Mouse (Mus musculus): ENCODE measurements around the gene Usp9x. TPM values are rescaled to one million over a fixed set of nuclear protein-coding genes. Genes with fewer than 3 reads are reported as not detected.

Gene Usp9x
- polyA plus RNA-seq, 1 experiment from 2014 or later = 54.2 TPM

DNA sequence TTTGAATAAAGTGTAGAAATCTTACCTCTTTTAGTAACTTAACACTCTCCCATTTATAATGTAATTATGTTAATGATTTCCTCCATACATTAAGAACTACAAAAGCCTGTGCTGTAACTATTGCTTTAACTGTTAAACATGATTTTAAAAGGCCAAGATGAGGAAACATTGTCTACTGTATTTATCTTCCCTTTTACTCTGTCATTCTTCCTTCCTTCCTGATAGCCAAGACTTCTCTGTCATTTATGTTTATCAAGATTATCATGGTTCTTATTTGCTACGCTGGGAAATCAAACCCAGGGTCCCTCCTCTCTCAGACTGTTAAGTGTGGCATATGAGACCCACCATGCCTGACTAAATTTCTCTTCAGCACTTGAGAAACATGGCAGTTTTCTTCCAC, 30.9 kb upstream of the Usp9x start:
- no peak for ATAC-seq (replicated peaks; ENCODE audit: insufficient number of reproducible peaks, low FRiP score, low TSS enrichment)
- no peak overlapping the region for H3K4me3 ChIP-seq (ENCODE audit: low read depth, low read length)
- no peaks in the 10 kb centered on the region for H3K36me3 ChIP-seq (ENCODE audit: control insufficient read depth, insufficient read depth, low read length)

DNA sequence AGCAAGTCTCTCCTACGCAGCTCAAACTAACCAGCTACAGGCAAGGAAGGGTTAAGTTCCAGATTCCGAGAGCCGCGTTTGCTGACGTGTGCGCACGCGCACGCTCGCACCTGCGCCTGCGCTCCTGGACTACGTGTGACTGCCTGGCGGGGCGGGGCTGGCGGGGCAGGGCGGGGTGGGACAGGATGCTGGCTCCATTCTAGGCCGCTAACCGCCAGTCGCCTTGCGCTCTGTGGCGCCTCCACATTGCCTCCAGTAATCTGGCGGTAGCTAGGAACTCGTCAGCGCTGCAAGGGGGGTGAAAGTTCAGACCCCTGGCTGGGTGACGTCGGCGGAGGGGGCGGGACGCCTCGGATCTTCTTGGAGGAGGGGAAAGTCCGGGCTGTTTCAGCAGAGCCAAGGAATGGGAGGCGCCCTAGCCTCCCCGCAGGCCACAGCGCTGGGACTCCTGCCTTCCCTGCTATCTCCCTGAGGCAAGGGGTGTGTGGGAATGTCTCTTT, 29.6 kb upstream of the Usp9x start:
- peak overlapping the region; percentile 90 for H3K27ac ChIP-seq (ENCODE audit: low read depth, low read length)
- H3K9me3 ChIP-seq (replicated peaks; ENCODE audit: control insufficient read depth, low read length) = no peaks in the 10 kb centered on the region
- no peaks in the 10 kb centered on the region for H3K4me1 ChIP-seq (ENCODE audit: control insufficient read depth, insufficient read depth, low read length)
- H3K4me3 ChIP-seq (ENCODE audit: low read depth, low read length) = peak overlapping the region; percentile 41
- peak; percentile 99 for ATAC-seq (replicated peaks; ENCODE audit: insufficient number of reproducible peaks, low FRiP score, low TSS enrichment)
- no peaks in the 10 kb centered on the region for H3K36me3 ChIP-seq (ENCODE audit: control insufficient read depth, insufficient read depth, low read length)
- H3K4me2 ChIP-seq = peak overlapping the region; percentile 54
- H3K27me3 ChIP-seq (ENCODE audit: control insufficient read depth, insufficient read depth, low read length) = no peaks in the 10 kb centered on the region
- H3K9ac ChIP-seq (ENCODE audit: low read depth, low read length) = peak overlapping the region; percentile 55
- WGBS (ENCODE audit: insufficient replicate concordance) = 7% methylated on average over 35 of the region's 35 CpGs

More for the DNA sequence above, 30.9 kb upstream of the Usp9x start:
- Histone ChIP-seq H3K27me3 (ENCODE audit: control insufficient read depth, insufficient read depth, low read length) (no peaks in the 10 kb centered on the region), H3K4me1 (ENCODE audit: control insufficient read depth, insufficient read depth, low read length) (no peaks in the 10 kb centered on the region), H3K4me2 (no peak overlapping the region), H3K27ac (ENCODE audit: low read depth, low read length) (no peak overlapping the region), H3K9ac (ENCODE audit: low read depth, low read length) (no peak overlapping the region), H3K9me3 (replicated peaks; ENCODE audit: control insufficient read depth, low read length) (no peaks in the 10 kb centered on the region)
- 46% methylated on average over 1 of the region's 1 CpGs for WGBS (ENCODE audit: insufficient replicate concordance)

DNA sequence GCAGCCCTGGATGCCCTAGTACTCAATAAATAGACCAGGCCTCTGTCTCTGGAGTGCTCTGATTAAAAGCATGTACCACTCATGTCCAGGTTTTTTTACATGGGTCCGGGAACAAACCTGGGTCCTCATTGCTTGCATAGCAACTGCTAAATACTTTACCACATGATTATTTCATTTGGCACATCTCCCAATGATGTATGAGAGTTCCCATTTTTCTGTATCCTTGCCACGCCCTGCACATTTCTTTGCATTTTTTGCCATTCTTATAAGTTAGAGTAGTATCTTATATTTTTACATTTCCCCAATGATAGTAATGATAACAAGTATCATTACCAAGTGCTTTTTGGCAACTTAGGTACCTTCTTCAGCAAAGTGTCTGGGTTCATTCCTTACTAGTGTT, 27.5 kb upstream of the Usp9x start:
- Histone ChIP-seq H3K27ac (ENCODE audit: low read depth, low read length) (no peak overlapping the region), H3K4me2 (no peak overlapping the region), H3K4me3 (ENCODE audit: low read depth, low read length) (no peak overlapping the region), H3K9me3 (replicated peaks; ENCODE audit: control insufficient read depth, low read length) (no peaks in the 10 kb centered on the region), H3K4me1 (ENCODE audit: control insufficient read depth, insufficient read depth, low read length) (no peaks in the 10 kb centered on the region), H3K36me3 (ENCODE audit: control insufficient read depth, insufficient read depth, low read length) (no peaks in the 10 kb centered on the region), H3K27me3 (ENCODE audit: control insufficient read depth, insufficient read depth, low read length) (0 out of 2 replicates have a peak, but pooled peaks cover 3% of the 10 kb centered on the region), H3K9ac (ENCODE audit: low read depth, low read length) (no peak overlapping the region)
- ATAC-seq (replicated peaks; ENCODE audit: insufficient number of reproducible peaks, low FRiP score, low TSS enrichment) = no peak
- WGBS (ENCODE audit: insufficient replicate concordance) = 82% methylated on average over 2 of the region's 2 CpGs

DNA sequence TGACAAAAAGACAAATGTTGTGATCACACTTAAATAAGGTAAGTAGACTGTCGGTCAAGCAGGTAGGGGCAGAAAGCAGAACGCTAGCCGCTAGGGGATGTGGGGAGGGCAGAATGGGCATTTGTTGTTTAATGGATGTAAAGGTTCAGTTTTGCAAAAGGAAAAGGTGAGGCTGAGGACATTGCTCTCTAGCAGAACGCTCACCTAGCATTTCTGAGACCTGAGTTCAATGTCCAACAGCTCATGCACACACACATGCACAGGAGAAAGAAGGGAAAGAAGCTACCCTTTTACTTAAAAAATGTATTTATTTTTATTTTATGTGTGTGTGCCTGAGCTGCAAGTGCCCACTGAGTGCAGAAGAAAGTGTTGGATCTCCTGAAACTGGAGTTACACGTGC, 26.6 kb upstream of the Usp9x start:
- no peaks in the 10 kb centered on the region for H3K4me1 ChIP-seq (ENCODE audit: control insufficient read depth, insufficient read depth, low read length)
- H3K4me3 ChIP-seq (ENCODE audit: low read depth, low read length) = no peak overlapping the region
- H3K36me3 ChIP-seq (ENCODE audit: control insufficient read depth, insufficient read depth, low read length) = no peaks in the 10 kb centered on the region
- ATAC-seq (replicated peaks; ENCODE audit: insufficient number of reproducible peaks, low FRiP score, low TSS enrichment) = no peak
- WGBS (ENCODE audit: insufficient replicate concordance) = 78% methylated on average over 5 of the region's 5 CpGs
- H3K27me3 ChIP-seq (ENCODE audit: control insufficient read depth, insufficient read depth, low read length) = 0 out of 2 replicates have a peak, but pooled peaks cover 3% of the 10 kb centered on the region
- H3K9me3 ChIP-seq (replicated peaks; ENCODE audit: control insufficient read depth, low read length) = no peaks in the 10 kb centered on the region
- H3K27ac ChIP-seq (ENCODE audit: low read depth, low read length) = no peak overlapping the region
- no peak overlapping the region for H3K9ac ChIP-seq (ENCODE audit: low read depth, low read length)
- no peak overlapping the region for H3K4me2 ChIP-seq

DNA sequence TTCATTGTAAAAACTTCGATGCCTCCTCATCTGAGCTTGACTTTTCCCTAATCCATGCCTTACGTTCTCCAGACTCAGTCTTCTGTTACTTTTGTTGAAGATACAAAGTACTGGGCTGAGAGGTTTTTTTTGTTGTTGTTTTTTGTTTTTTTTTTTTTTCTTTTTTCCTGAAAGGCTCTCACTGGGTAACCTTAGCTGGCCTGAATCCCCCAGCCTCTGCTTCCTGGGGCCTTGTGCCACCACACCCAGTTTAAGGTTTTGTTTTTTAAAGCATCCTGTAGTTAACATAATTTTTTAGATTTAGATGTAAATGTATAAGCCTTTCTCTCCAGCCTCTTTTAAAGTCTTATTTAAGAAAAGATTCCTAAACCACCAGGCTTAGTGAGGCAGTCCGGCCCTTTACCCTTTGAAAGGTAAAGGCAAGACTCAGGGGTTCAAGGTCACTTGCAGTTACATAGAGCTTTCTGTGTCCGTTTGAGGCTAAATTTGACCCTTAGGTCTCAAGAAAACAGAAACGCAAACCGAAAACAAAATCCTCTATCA, 24.3 kb upstream of the Usp9x start:
- no peaks in the 10 kb centered on the region for H3K36me3 ChIP-seq (ENCODE audit: control insufficient read depth, insufficient read depth, low read length)
- no peaks in the 10 kb centered on the region for H3K9me3 ChIP-seq (replicated peaks; ENCODE audit: control insufficient read depth, low read length)
- no peak overlapping the region for H3K27ac ChIP-seq (ENCODE audit: low read depth, low read length)
- no peaks in the 10 kb centered on the region for H3K4me1 ChIP-seq (ENCODE audit: control insufficient read depth, insufficient read depth, low read length)
- H3K27me3 ChIP-seq (ENCODE audit: control insufficient read depth, insufficient read depth, low read length) = 0 out of 2 replicates have a peak, but pooled peaks cover 3% of the 10 kb centered on the region
- ATAC-seq (replicated peaks; ENCODE audit: insufficient number of reproducible peaks, low FRiP score, low TSS enrichment) = no peak
- no peak overlapping the region for H3K4me3 ChIP-seq (ENCODE audit: low read depth, low read length)
- H3K4me2 ChIP-seq = peak overlapping the region; percentile 61; the same call in 1 of the 2 replicates
- no peak overlapping the region for H3K9ac ChIP-seq (ENCODE audit: low read depth, low read length)
- 49% methylated on average over 6 of the region's 6 CpGs for WGBS (ENCODE audit: insufficient replicate concordance)

DNA sequence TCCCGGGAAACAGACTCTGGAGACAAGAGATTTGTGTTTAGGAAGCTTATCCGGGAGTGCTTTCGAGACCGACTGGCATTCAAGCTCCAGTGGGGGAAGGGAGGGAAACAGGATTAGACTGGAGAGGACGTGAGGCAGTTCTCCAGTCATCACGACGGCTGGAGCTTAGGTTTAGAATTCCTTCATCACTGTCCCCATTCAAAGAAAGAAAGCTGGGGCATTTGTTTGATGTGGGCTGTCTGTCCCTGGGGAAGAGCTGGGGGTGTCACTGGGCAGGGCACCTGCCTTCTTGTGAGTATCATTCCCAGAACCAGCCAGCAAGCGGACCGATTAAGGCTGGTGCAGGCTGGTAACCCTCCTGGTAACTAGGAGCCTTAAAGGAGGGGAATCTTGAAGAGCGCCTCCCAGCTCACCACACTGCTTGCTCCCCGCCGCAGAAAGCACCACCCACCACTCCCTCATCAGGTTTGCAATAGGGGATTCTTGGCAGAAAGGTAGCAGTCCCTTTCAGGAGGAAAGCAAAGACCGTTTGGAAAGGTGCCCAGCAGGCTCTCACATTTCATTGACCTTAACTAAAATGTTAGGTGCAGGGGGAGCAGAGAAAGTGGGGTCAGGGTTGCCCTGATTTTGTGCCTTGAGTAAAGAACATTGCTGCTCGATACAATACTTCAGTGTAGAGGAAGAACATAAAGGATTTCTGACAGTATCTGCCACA, 23.5 kb upstream of the Usp9x start:
- peak overlapping the region; percentile 61 for H3K4me2 ChIP-seq
- H3K9ac ChIP-seq (ENCODE audit: low read depth, low read length) = 0 out of 2 replicates have a peak overlapping the region, but pooled peaks have one; percentile 3
- 20% methylated on average over 14 of the region's 14 CpGs for WGBS (ENCODE audit: insufficient replicate concordance)
- H3K4me3 ChIP-seq (ENCODE audit: low read depth, low read length) = peak overlapping the region; percentile 12
- H3K27me3 ChIP-seq (ENCODE audit: control insufficient read depth, insufficient read depth, low read length) = 0 out of 2 replicates have a peak, but pooled peaks cover 3% of the 10 kb centered on the region
- no peaks in the 10 kb centered on the region for H3K4me1 ChIP-seq (ENCODE audit: control insufficient read depth, insufficient read depth, low read length)
- H3K27ac ChIP-seq (ENCODE audit: low read depth, low read length) = no peak overlapping the region
- no peak for ATAC-seq (replicated peaks; ENCODE audit: insufficient number of reproducible peaks, low FRiP score, low TSS enrichment)
- H3K36me3 ChIP-seq (ENCODE audit: control insufficient read depth, insufficient read depth, low read length) = no peaks in the 10 kb centered on the region
- no peaks in the 10 kb centered on the region for H3K9me3 ChIP-seq (replicated peaks; ENCODE audit: control insufficient read depth, low read length)

DNA sequence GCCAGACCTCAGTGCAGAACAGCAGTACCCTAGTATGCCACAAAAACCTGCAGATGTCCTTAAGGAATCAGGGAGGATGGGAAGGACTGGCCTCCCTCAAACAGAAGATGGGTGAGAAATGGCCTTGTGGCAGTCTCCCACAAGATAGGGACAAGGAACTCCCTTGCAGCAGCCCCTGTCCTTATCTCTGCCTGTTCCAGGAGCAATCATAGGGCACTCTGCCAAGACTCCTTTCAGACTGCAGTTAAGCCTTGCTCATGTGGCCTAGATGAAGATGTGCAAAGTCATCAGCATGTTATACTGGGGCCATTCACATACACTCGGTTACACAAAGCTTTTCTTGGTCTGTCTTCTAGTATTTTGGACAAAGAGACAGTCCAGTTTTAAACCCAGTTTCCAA, 16.7 kb upstream of the Usp9x start:
- no peak overlapping the region for H3K4me2 ChIP-seq
- H3K27ac ChIP-seq (ENCODE audit: low read depth, low read length) = no peak overlapping the region
- H3K9me3 ChIP-seq (replicated peaks; ENCODE audit: control insufficient read depth, low read length) = no peaks in the 10 kb centered on the region
- H3K27me3 ChIP-seq (ENCODE audit: control insufficient read depth, insufficient read depth, low read length) = peaks cover 6% of the 10 kb centered on the region; the same call in 1 of the 2 replicates
- H3K9ac ChIP-seq (ENCODE audit: low read depth, low read length) = no peak overlapping the region
- H3K36me3 ChIP-seq (ENCODE audit: control insufficient read depth, insufficient read depth, low read length) = no peaks in the 10 kb centered on the region
- WGBS (ENCODE audit: insufficient replicate concordance) = 31% methylated on average over 1 of the region's 1 CpGs
- ATAC-seq (replicated peaks; ENCODE audit: insufficient number of reproducible peaks, low FRiP score, low TSS enrichment) = no peak; the same call in 1 of the 2 replicates
- no peaks in the 10 kb centered on the region for H3K4me1 ChIP-seq (ENCODE audit: control insufficient read depth, insufficient read depth, low read length)
- no peak overlapping the region for H3K4me3 ChIP-seq (ENCODE audit: low read depth, low read length)

DNA sequence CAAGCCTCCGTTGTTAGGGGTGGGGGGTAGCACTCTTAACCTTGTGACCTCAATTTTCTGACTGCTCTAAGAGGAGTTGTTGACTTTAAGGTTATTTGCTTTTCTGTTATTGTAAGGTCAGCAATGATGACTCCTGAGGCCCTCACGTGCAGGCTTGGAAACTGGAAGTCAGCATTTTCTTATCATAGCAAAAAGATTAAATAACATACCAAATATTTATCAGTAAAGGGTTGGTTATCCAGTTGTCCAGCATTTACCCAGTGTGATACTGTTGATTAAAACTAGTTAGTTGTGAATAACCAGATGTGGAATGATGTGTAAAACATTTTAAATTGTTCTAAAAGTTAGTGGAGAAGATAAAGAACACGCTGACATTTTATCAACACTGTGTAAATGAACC, 9.3 kb upstream of the Usp9x start:
- H3K9me3 ChIP-seq (replicated peaks; ENCODE audit: control insufficient read depth, low read length) = no peaks in the 10 kb centered on the region
- no peak overlapping the region for H3K9ac ChIP-seq (ENCODE audit: low read depth, low read length)
- no peaks in the 10 kb centered on the region for H3K27me3 ChIP-seq (ENCODE audit: control insufficient read depth, insufficient read depth, low read length)
- ATAC-seq (replicated peaks; ENCODE audit: insufficient number of reproducible peaks, low FRiP score, low TSS enrichment) = no peak
- no peak overlapping the region for H3K4me3 ChIP-seq (ENCODE audit: low read depth, low read length)
- H3K4me1 ChIP-seq (ENCODE audit: control insufficient read depth, insufficient read depth, low read length) = no peaks in the 10 kb centered on the region
- H3K4me2 ChIP-seq = no peak overlapping the region
- H3K27ac ChIP-seq (ENCODE audit: low read depth, low read length) = no peak overlapping the region
- no peaks in the 10 kb centered on the region for H3K36me3 ChIP-seq (ENCODE audit: control insufficient read depth, insufficient read depth, low read length)
- WGBS (ENCODE audit: insufficient replicate concordance) = 57% methylated on average over 3 of the region's 3 CpGs
